Mouse (Mus musculus) small intestine, adult 2 months (tissue): ENCODE results near the gene Gm7694. TPM values are rescaled to one million over a fixed set of nuclear protein-coding genes. Genes with fewer than 3 reads are reported as not detected.

Experiments used
- H3K27ac ChIP-seq: fragments of 200-500 bp; 2 replicates; pipeline ENCODE4 v1.5.1; 2012; ENCODE audit warnings: low read depth, low read length, control low read depth, inconsistent platforms; ENCODE audit not compliant: insufficient read depth
- H3K27me3 ChIP-seq: fragments of 200-500 bp; 2 replicates; pipeline ENCODE4 v1.6.1; 2012; ENCODE audit warnings: mild to moderate bottlenecking, moderate library complexity, low read length, inconsistent platforms; ENCODE audit not compliant: control insufficient read depth, insufficient read depth
- H3K36me3 ChIP-seq: fragments of 200-500 bp; 2 replicates; pipeline ENCODE4 v1.6.1; 2012; ENCODE audit warnings: mild to moderate bottlenecking, low read length, control low read depth, inconsistent platforms; ENCODE audit not compliant: control insufficient read depth, insufficient read depth
- H3K4me1 ChIP-seq: fragments of 200-500 bp; 2 replicates; pipeline ENCODE4 v1.6.1; 2012; ENCODE audit warnings: low read length, inconsistent platforms, mixed read lengths; ENCODE audit not compliant: control insufficient read depth, insufficient read depth, insufficient read length
- H3K4me3 ChIP-seq: fragments of 200-500 bp; 2 replicates; pipeline ENCODE4 v1.5.1; 2012; ENCODE audit warnings: low read depth, mild to moderate bottlenecking, control low read depth, inconsistent platforms, low read length, moderate library complexity
- CTCF ChIP-seq: fragments of 200-500 bp; IDR thresholded peaks from 2 replicates; pipeline ENCODE4 v1.5.1; 2012; ENCODE audit warnings: low read depth, mild to moderate bottlenecking, control low read depth, inconsistent platforms, low read length, moderate library complexity, mixed read lengths; ENCODE audit not compliant: insufficient replicate concordance, insufficient read length; ENCODE audit errors: extremely low read depth
- POLR2A ChIP-seq: fragments of 200-500 bp; IDR thresholded peaks from 2 replicates; pipeline ENCODE4 v1.6.1; 2012; ENCODE audit warnings: low read depth, mild to moderate bottlenecking, control low read depth, inconsistent platforms, low read length, moderate library complexity
- WGBS: fragments of 180-500 bp; shearing (Covaris S2); methylation state at CpG from one replicate; pipeline ENCODE4 v1.1.7; 2018; 5-methylcytosine and 5-hydroxymethylcytosine counted together
- polyA plus RNA-seq: library from polyadenylated mRNA; depleted of rRNA; stranded (reverse); fragments of >200 nt; gene quantifications from 2 replicates; pipeline ENCODE4 v1.2.3, GENCODE M21; 2012

Gm7694 gene
- polyA plus RNA-seq, 1 experiment = 17.6 TPM

GRCm38 (mm10) chr1:170303103-170303502 lies 3.0 kb downstream of the Gm7694 start:
- WGBS = 92% methylated on average over 6 of the region's 6 CpGs
- Histone ChIP-seq H3K4me3 (no peak overlapping the region), H3K36me3 (no peaks in the 10 kb centered on the region; the same call in 1 of the 2 replicates), H3K27me3 (no peaks in the 10 kb centered on the region), H3K27ac (no peak overlapping the region), H3K4me1 (no peaks in the 10 kb centered on the region)
- TF ChIP-seq POLR2A (no peak), CTCF (no peak)

- no peaks in the 10 kb centered on the region for H3K4me1 ChIP-seq
- no peaks in the 10 kb centered on the region; the same call in 1 of the 2 replicates for H3K36me3 ChIP-seq
- no peaks in the 10 kb centered on the region for H3K27me3 ChIP-seq
- TF ChIP-seq CTCF = no peak
- TF ChIP-seq POLR2A = no peak
- H3K27ac ChIP-seq = no peak overlapping the region
- H3K4me3 ChIP-seq = no peak overlapping the region
- 91% methylated on average over 6 of the region's 6 CpGs for WGBS
Observed at GRCm38 (mm10) chr1:170302456-170302855, 3.7 kb downstream of the Gm7694 start.

GRCm38 (mm10) chr1:170301686-170302085 lies 4.4 kb downstream of the Gm7694 start:
- TF ChIP-seq POLR2A = no peak
- no peak for TF ChIP-seq CTCF
- Histone ChIP-seq H3K4me3 (no peak overlapping the region), H3K4me1 (no peaks in the 10 kb centered on the region), H3K27me3 (no peaks in the 10 kb centered on the region), H3K27ac (no peak overlapping the region), H3K36me3 (no peaks in the 10 kb centered on the region; the same call in 1 of the 2 replicates)
- WGBS = 91% methylated on average over 9 of the region's 9 CpGs

- 72% methylated on average over 4 of the region's 4 CpGs for WGBS
- H3K27ac ChIP-seq = no peak overlapping the region
Observed at GRCm38 (mm10) chr1:170299496-170299895, 6.6 kb downstream of the Gm7694 start.

GRCm38 (mm10) chr1:170294786-170295570 lies 11.2 kb downstream of the Gm7694 start:
- H3K27me3 ChIP-seq = no peaks in the 10 kb centered on the region
- no peak overlapping the region for H3K27ac ChIP-seq
- H3K36me3 ChIP-seq = no peaks in the 10 kb centered on the region
- H3K4me3 ChIP-seq = no peak overlapping the region
- H3K4me1 ChIP-seq = peaks cover 4% of the 10 kb centered on the region; the same call in 1 of the 2 replicates
- WGBS = 81% methylated on average over 15 of the region's 15 CpGs
- TF ChIP-seq CTCF (no peak), POLR2A (no peak)

More at GRCm38 (mm10) chr1:170299496-170299895, 6.6 kb downstream of the Gm7694 start:
- no peak for TF ChIP-seq POLR2A
- Histone ChIP-seq H3K4me3 (no peak overlapping the region), H3K4me1 (peaks cover 3% of the 10 kb centered on the region; the same call in 1 of the 2 replicates), H3K36me3 (no peaks in the 10 kb centered on the region), H3K27me3 (no peaks in the 10 kb centered on the region)

GRCm38 (mm10) chr1:170293257-170293656 lies 12.9 kb downstream of the Gm7694 start:
- Histone ChIP-seq H3K36me3 (no peaks in the 10 kb centered on the region), H3K27ac (no peak overlapping the region), H3K4me1 (peaks cover 4% of the 10 kb centered on the region; the same call in 1 of the 2 replicates), H3K4me3 (no peak overlapping the region), H3K27me3 (no peaks in the 10 kb centered on the region)
- WGBS = 91% methylated on average over 5 of the region's 5 CpGs
- TF ChIP-seq POLR2A (no peak), CTCF (no peak)

- TF ChIP-seq POLR2A (no peak), CTCF (0 out of 2 replicates have a peak, but pooled peaks have one; percentile 10)
- Histone ChIP-seq H3K4me1 (peaks cover 4% of the 10 kb centered on the region; the same call in 1 of the 2 replicates), H3K4me3 (no peak overlapping the region), H3K27me3 (no peaks in the 10 kb centered on the region), H3K27ac (no peak overlapping the region), H3K36me3 (no peaks in the 10 kb centered on the region)
- WGBS = 22% methylated on average over 9 of the region's 9 CpGs
Observed at GRCm38 (mm10) chr1:170292239-170292951, 13.7 kb downstream of the Gm7694 start.
